Mouse (Mus musculus): ENCODE data around the gene Hoxd8.

Hoxd8 gene

DNA sequence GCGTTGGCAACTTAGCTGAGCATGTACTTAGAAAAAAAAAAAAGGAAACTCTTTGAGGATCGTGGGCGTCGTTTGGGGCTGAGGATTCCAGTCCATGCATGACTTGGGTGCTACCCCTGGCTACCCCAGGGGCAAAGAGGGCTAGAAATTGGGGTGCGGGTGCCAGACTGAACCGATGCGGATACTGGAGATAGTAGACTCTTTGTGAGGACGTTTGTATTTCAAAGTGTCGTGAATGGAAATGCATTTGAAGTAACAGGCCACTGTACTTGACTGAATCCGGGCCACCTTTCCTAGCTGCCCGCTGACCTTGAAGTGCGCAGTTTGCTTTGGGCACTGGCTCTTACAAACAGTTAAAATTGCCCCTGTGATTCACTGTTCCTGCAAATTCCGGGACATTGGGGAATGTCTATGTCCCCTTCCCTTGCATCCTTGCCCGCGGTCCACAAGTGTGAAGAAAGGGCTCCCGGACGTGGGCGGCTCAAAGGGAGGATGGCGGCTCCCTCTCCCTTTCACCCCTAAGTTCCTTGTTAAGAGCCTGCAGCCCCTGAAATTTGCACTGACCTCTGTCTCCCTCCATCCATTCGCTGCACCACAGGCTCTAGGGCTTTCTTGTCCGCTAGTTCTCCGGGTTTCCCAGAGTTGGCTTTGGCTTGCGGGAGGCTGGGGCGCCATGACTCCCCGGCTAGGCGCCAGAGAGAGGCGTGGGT lies 17.3 kb upstream of the Hoxd8 start:
- DNase-seq, result no peak

DNA sequence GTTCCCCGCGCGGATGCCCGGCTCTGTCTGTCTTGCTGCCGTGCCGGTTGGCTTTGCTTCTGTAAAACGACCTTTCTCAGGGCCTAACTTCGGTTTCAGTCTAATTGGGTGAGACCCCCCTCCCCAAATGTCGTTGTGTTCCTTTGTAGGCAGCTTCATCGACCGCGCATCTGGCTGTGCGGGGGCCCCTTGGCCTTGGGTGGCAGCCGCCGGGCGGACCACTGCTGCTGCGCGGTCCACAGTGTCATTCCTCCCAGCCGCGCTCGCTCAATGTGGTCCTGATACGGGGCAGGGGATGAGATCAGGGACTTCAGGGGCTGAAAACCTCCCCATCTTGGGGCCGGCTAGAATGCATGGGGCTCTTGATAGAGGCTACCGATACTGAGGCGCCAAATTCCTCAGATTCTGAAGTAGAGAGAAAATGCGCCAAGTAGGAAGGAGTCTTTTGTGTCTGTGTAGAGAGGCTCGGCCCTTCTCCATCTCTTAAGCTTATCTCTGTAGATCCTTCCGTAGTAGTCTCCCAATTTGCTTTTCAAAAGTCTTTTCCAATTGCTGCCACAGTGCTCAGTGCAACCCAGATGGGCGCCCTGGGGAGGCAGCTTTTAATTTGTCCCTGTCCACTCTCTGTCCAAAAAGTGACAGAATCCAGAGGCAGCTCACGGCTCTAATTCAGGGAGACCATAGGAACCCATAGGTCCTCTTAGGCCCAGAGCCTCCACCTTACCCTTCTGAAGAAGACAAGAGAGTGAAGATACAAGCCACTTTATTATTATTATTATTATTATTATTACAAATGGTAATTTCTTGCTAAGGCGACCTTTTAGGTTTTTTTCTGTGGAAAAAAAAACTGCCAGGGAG lies 16.5 kb upstream of the Hoxd8 start:
- DNase-seq, result no peak

DNA sequence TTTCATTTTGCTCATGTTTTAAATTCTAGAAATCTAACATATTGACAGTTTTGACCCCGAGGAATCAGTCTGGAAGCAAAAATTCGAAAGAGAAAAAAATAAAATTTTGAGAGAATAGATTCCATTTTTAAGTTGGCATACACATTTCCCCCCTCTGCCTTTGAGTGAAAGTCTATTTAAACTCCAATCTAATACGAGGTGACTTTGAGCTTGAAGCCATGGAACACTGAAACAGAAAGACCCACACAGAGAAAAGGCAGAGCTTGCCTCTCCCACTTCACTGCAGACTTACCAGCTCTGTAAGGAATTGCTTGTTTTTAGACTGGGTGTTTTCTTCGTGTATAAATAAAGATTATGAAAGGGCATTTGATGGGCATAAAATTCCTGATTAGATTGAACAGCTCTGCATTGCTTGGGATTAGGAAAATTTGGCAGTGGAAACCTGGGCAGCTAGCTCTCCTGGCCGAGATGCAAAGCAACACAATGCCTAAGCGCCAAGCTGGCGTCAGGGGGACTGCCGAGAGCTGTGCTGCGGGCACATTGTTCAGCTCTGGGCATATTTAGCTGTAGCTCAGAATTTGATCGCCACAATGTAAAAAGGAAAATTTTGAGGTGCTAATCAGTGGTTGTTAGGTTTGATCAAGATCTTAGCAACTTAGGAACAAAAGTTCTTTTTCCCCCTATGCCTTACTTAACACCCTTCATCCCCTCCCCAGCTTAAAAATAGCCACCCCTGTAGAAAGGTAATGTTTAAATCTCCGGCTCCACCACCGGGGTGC lies 15.4 kb upstream of the Hoxd8 start:
- DNase-seq, result no peak

DNA sequence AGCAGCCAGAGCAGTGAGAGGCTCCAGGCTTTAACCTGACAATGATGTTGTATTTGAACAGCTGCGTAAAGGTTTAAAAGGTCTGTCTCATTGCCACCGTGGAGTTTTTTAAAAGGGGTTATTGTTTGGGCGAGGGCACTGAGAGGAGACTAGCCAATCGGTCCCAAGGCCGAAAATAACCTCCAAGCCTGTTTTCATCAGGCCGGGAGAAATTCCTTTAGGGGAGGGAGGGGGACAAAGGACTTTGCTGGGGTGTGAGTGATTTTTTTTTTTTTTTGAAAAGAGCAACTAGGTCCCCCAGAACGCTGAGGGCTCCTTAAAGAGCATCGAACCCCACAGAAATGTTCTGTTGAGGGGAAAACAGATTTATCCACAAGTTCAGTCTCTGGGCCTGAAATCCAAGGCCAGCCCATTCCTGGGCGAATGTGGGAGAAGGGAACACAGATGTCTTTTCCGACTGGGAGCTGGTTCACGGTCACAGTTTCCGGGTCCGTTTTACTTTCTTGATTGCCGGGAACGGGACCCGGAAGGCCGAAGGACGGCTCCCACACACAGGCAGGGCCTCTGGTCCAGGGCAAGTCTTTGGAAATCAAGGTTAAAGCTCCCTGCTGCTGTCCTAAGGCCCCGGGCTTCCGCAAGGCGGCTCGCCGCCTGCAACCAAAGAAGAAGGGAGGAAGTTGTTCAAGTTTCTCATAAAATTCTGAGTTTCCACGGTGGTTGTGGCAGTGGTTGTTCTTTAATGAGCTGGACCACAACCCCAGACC lies 14.7 kb upstream of the Hoxd8 start:
- no peak for DNase-seq

DNA sequence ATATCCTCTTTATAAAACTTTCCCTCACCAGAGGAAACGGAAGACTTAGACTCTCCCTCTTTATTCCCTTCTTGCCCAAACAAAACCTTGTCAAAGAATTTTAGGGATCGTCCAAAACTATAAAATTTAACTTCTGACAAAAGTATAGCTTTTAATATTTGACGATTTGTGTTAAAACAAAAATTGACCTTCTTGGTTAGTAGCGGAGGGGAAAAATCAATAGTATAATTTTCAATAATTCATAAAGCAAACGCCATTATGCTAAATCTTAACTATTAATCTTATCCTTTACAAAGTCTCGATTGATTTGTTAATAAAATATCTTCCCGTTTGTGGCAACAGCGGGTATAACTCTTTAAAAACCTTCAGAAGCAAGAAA lies 14.1 kb upstream of the Hoxd8 start:
- DNase-seq, result no peak

DNA sequence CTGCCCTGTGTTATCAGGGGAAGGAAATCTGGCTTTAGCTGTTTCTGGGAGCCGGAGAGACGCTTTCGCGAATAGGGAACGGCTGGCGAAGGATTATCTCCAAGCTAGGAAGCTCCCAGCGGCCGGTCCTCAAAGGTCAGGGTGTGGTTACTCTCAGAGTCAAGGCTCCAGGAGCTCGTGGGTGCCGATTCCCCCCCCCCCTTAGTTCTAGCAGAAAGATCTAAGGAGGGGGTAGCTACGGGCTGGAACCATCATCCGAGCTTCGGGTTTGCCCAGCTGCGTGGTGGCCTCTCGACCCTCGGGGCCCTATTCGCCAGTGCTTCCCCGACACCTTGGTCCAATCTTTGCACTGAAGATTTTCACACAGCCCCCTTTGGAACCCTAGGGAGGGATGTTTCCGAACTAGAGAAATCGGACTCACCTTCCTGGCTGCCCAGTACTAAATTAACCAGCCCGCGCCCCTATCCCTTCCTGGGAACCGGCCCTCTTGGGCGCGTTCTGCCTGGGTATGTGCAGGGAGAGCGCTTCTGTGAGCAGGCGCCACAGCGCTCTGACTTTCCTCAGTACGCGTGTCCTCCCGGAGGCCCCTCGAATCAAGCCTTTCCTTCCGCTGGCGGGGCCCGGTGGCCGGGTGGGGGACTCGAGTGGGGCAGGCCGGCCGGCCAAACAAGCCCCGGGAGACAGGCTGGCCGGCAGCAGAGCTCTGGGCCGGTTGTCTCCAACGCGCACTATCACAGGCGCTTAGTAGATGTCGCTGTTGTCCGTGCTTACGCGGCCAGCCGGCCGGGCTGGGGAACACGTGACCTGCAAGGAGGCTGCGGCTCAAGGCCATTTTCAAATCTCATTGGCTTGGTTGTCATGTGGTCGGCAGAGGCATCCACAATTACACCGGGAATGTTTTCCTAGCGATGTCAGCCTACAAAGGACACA lies 13.1 kb upstream of the Hoxd8 start, which contains the start of gene Hoxd10:
Gene Hoxd10 (plus strand): TSS at position 903 of the 930 bp plus-strand sequence.
- no peak for DNase-seq

DNA sequence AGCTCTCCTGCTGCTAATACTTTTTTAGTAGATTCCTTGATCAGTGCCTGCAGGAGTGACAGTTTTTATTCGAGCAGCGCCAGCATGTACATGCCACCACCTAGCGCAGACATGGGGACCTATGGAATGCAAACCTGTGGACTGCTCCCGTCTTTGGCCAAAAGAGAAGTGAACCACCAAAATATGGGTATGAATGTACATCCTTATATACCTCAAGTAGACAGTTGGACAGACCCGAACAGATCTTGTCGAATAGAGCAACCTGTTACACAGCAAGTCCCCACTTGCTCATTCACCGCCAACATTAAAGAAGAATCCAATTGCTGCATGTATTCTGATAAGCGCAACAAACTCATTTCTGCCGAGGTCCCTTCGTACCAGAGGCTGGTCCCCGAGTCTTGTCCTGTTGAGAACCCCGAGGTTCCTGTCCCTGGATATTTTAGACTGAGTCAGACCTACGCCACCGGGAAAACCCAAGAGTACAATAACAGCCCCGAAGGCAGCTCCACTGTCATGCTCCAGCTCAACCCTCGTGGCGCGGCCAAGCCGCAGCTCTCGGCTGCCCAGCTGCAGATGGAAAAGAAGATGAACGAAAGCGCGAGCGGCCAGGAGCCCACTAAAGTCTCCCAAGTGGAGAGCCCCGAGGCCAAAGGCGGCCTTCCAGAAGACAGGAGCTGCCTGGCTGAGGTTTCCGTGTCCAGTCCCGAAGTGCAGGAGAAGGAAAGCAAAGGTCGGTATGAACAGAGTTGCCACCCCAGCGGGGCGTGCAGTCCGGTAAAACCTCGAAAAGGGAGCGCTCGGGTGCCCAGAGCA lies 12.2 kb upstream of the Hoxd8 start:
- DNase-seq, result no peak

DNA sequence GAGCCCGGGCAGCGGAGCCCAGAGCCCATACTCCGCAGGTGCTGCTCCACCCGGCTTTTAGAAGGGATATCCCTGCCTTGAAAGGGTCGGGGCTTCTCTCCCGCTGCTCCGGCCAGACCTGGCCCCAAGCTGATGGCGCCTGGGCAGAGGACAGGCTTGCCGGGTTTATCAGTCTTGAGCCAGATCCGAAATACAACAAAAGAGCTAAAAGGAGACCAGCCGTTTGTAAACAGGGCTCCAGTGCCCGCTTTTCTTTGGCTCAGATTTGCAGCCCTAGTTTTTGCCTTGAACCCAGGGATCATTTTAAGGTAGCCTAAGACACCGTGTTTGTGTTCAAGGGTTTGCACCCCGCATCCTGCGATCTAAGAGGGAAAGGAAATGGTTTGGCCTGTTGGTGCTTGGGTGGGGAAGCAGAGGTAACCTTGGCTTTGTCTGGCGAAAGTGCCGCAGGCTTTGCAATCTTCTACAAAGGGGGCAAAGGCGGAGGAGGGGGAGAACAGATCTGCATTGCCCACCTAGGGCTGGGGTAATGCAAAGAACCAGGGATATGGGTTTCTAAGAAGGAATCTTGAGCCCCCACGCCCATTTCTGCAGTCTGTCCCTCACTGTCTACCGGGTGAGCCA lies 11.5 kb upstream of the Hoxd8 start:
- DNase-seq, result no peak

DNA sequence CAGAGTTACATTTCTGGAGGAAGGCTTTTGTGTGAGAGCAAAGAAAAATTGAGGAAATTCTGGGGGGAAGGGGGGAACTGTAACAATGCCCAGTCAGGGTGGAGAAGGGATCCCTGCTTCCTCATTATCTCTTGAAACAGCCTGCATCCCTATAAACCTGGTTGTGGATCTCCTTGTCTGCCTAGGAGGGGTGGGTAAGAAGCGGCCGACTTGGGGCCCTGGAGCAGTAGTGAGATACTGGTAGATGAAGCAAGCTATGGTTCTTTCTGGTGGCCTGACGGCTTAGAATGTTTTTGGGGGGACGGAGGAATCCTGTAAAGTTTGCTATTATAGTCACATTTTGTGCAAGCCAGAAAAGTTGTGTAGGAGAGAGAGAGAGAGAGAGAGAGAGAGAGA lies 11.0 kb upstream of the Hoxd8 start:
- DNase-seq, result no peak

DNA sequence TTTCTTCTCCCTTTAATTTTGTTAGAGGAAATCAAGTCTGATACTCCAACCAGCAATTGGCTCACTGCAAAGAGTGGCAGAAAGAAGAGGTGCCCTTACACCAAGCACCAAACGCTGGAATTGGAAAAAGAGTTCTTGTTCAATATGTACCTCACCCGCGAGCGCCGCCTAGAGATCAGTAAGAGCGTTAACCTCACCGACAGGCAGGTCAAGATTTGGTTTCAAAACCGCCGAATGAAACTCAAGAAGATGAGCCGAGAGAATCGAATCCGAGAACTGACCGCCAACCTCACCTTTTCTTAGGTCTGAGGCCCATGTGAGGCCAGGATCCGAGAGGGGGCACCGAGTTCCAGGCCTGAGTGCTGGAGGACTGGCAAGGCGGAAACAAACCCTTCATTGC lies 10.3 kb upstream of the Hoxd8 start:
- no peak for DNase-seq

DNA sequence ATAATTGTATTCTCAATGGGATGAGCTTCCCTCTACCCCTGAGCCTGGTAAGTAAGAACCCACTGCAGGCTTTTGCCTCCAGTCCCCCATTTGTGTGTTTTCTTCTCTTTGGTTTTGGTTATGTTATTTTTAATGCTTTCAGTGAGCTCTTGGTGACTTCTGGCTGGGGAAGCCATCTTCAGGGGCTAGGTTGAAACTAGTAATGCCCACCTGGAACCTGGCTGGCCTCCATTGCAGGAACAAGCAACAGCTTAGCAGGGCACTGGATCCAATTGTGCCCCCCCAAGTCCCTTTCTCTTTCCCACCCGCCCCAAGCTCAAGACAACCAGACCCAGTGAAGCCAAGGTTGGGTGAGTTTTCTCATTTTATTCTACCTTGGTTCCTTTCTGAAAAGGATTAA lies 9.0 kb upstream of the Hoxd8 start:
- DNase-seq, result no peak

DNA sequence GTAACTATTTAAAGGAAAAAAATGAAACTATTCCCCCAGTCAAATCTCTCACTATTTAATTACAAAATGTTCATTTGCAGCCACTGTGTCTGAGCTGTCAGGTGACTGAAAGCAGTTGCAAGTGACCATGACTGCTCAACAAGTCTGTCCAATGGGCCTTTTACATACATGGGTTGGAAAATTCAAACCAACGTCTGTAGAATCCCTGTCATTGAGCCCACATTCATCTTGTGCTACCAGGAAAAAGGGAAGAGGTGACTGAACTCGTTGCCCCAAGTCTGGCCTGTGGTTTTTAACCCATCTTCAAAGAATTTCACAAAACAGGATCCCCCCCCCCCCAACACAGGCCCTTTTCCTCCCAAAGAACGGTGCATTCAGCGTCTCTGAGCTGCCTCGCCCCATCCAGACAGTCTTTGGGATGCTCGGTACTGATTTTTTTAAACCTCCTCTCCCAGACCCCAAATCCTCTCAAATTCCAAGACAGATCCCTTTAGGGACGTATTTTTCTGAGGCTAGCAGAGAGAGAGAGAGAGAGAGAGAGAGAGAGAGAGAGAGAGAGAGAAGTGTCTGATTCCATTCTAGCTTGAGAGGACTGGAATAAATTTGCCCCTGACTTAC lies 8.5 kb upstream of the Hoxd8 start:
- DNase-seq, result no peak

DNA sequence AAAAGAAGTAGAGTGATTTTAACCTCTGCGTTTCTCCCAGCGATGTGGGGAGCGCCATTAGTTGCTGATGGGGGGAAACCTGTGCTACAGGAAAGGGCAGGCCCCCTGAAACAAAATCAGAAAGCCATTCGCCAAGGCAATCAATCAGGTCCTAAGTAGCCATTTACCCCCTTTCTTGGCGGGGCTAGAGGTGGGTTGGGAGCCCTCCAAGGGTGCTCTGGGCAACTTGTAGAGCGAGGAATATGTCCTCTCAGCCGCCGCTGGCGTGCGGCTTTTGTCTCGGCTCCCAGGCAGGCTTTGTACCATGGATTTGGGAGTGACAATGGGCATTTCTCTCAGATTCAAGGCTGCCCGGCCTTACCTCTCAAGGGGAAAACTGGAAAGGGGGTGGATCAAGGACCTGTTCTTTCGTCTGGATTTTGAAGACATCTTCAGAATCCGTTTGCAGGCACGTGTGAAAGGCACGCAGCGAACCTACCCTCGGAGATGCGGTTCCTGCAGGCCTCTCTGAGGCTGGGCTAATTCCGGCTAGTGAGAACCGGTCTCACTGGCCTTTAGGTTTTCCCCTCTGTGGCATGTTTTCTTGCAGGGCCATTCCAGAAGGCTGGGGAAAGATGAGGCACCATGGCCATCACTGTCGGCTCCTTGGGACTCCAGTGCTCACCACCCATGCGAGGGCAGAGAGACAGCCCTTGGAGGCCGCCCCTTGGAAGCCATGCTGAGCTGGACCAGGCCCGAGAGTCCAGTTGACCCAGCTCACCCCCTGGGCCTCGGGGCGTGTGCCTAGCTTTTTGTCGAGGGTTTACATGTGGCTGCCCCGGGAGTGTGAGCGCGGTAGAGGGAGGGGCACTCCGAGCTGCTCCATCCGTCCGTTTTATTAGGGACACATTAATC lies 7.7 kb upstream of the Hoxd8 start:
- DNase-seq, result no peak

DNA sequence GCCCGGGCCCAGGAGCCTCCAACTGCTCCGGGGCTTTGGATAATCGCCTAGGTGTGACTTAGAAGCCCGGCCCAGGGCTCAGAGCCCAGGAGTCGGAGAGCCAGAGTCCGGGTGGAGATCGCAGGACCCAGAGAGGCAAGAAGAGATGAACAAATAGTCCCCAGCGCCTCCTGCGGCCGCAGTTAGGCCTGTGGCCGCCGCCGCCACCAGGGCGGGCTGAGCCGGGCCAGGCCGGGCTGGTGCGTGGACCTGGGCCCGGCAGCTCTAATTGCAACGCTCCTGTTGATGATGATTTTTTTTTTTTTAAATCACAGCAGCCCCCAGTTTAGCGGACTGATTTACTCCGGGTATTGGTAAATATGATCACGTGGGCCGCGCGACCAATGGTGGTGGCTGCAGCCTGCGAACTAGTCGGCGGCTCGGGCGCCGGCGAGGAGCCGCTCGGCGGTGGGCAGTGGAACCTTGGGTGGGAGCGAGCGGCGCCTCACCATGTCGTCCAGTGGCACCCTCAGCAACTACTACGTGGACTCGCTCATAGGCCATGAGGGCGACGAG lies 6.8 kb upstream of the Hoxd8 start, which contains the start of gene Hoxd9:
Gene Hoxd9 (plus strand): TSS at position 161 of the 555 bp plus-strand sequence.
- no peak for DNase-seq

DNA sequence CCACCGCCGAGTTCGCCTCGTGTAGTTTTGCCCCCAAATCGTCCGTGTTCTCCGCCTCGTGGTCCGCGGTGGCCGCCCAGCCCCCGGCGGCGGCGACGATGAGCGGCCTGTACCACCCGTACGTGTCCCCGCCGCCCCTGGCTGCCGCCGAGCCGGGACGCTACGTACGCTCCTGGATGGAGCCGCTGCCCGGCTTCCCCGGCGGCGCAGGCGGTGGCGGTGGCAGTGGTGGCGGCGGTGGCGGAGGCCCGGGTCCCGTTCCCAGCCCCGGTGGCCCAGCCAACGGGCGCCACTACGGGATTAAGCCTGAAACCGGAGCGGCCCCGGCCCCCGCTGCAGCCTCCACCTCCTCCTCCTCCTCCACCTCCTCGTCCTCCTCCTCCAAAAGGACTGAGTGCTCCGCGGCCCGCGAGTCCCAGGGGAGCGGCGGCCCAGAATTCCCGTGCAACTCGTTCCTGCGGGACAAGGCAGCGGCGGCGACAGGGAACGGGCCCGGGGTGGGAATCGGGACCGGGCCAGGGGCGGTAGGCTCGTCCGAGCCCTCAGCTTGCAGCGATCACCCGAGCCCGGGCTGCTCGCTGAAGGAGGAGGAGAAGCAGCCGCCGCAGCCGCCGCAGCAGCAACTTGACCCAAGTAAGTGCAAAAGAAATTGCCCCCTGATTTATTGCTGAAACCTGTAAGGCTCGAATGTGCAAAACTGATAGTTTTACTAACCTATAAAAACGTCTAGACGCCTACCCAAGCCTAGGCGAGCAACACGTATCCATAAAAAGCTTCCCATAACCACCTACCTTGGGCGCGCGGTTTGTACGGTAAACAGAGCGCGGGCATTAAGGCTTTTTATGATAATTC lies 6.0 kb upstream of the Hoxd8 start:
- no peak for DNase-seq

DNA sequence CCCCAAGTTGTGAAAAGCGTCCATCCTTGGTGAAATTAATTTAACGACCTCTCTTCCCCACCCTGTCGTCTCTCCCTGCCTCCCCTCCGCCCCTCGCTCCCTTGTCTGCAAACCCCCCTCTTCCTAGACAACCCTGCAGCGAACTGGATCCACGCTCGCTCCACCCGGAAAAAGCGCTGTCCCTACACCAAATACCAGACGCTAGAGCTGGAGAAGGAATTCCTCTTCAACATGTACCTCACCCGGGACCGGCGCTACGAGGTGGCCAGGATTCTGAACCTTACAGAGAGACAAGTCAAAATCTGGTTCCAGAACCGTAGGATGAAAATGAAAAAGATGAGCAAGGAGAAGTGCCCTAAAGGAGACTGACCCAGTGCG lies 5.4 kb upstream of the Hoxd8 start:
- DNase-seq, result no peak

All from cerebellum, adult 8-10 months (tissue).